Mouse (Mus musculus): ENCODE measurements around the gene Gm4763. TPM values are rescaled to one million over a fixed set of nuclear protein-coding genes. Genes with fewer than 3 reads are reported as not detected.

Gm4763 gene
- total and polyA plus RNA-seq, 3 experiments: not detected

GRCm38 (mm10) chr7:24753476-24753875 lies 26.8 kb upstream of the Gm4763 start:
- no peaks in the 10 kb centered on the region for H3K79me2 ChIP-seq (ENCODE audit: control insufficient read depth, insufficient read depth, low read length, poor library complexity)
- H3K36me3 ChIP-seq (ENCODE audit: control insufficient read depth in 1 of 2, insufficient read depth in 2 of 2, low read length in 2 of 2): no peaks in the 10 kb centered on the region
- H3K27ac ChIP-seq (ENCODE audit: control insufficient read depth, low read depth, low read length): no peak overlapping the region
- no peak overlapping the region for H3K9ac ChIP-seq (ENCODE audit: control insufficient read depth, low read depth, low read length, poor library complexity, severe bottlenecking)
- TF ChIP-seq POLR2AphosphoS2 (IDR thresholded peaks at IDR 0.05; ENCODE audit: low read length) (no peak), JUND (IDR thresholded peaks at IDR 0.05; ENCODE audit: low read depth, low read length) (no peak), MXI1 (IDR thresholded peaks at IDR 0.05; ENCODE audit: low read depth, low read length) (no peak), NRF1 (IDR thresholded peaks at IDR 0.05; ENCODE audit: insufficient read depth, low read depth, low read length, poor library complexity, severe bottlenecking) (no peak), GATA1 (IDR thresholded peaks at IDR 0.05; ENCODE audit: low read depth, low read length) (no peak), TBP (IDR thresholded peaks at IDR 0.05; ENCODE audit: low read depth, low read length) (no peak), ZKSCAN1 (IDR thresholded peaks at IDR 0.05; ENCODE audit: low read depth, low read length) (no peak), POLR2AphosphoS5 (IDR thresholded peaks at IDR 0.05; ENCODE audit: borderline replicate concordance, low read depth, low read length) (no peak), MEF2A (IDR thresholded peaks at IDR 0.05; ENCODE audit: extremely low read depth, insufficient replicate concordance, low read depth, low read length, poor library complexity, severe bottlenecking) (no peak), CHD1 (IDR thresholded peaks at IDR 0.05; ENCODE audit: low read depth, low read length) (no peak), SIN3A (IDR thresholded peaks at IDR 0.05; ENCODE audit: low read length) (no peak), USF2 (IDR thresholded peaks at IDR 0.05; ENCODE audit: borderline replicate concordance in 1 of 2, insufficient read depth in 1 of 2, low read depth in 1 of 2, low read length in 2 of 2) (no peak), CTCF (IDR thresholded peaks at IDR 0.05 in 2 of 3, conservative IDR thresholded peaks at IDR 0.05 in 1 of 3; ENCODE audit: control insufficient read depth in 1 of 3, insufficient read depth in 1 of 3, low read depth in 2 of 3, low read length in 3 of 3, poor library complexity in 1 of 3, severe bottlenecking in 1 of 3) (no peak), UBTF (IDR thresholded peaks at IDR 0.05; ENCODE audit: borderline replicate concordance, insufficient read depth, low read depth, low read length) (no peak), MAX (IDR thresholded peaks at IDR 0.05; ENCODE audit: low read length) (no peak), ETS1 (IDR thresholded peaks at IDR 0.05; ENCODE audit: low read depth, low read length) (no peak), ZNF384 (IDR thresholded peaks at IDR 0.05; ENCODE audit: low read depth, low read length) (no peak), TAL1 (IDR thresholded peaks at IDR 0.05; ENCODE audit: low read length) (no peak), GABPA (IDR thresholded peaks at IDR 0.05; ENCODE audit: low read depth, low read length) (no peak)
- H3K9me3 ChIP-seq (replicated peaks; ENCODE audit: insufficient read depth, low read length): no peaks in the 10 kb centered on the region
- peaks cover 0 to 4% of the 10 kb centered on the region in 2 experiments; a peak in 1 of 4 replicates for H3K27me3 ChIP-seq (ENCODE audit: control insufficient read depth in 1 of 2, insufficient read depth in 2 of 2, low read length in 2 of 2)
- H3K4me3 ChIP-seq (ENCODE audit: control insufficient read depth in 1 of 2, insufficient read depth in 1 of 2, low read depth in 2 of 2, low read length in 2 of 2): no peak overlapping the region
- H3K4me1 ChIP-seq (ENCODE audit: control insufficient read depth in 1 of 2, insufficient read depth in 2 of 2, low read length in 2 of 2): no peaks in the 10 kb centered on the region
- DNase-seq (ENCODE audit: low read depth, low spot score): no peak

- peaks cover 0 to 2% of the 10 kb centered on the region in 2 experiments; a peak in 1 of 4 replicates for H3K27me3 ChIP-seq (ENCODE audit: control insufficient read depth in 1 of 2, insufficient read depth in 2 of 2, low read length in 2 of 2)
- H3K79me2 ChIP-seq (ENCODE audit: control insufficient read depth, insufficient read depth, low read length, poor library complexity): no peaks in the 10 kb centered on the region
These were observed 24.9 kb upstream of the Gm4763 start for GRCm38 (mm10) chr7:24751610-24752009.

More at GRCm38 (mm10) chr7:24751610-24752009, 24.9 kb upstream of the Gm4763 start:
- Histone ChIP-seq H3K4me1 (ENCODE audit: control insufficient read depth in 1 of 2, insufficient read depth in 2 of 2, low read length in 2 of 2) (no peaks in the 10 kb centered on the region), H3K9me3 (replicated peaks; ENCODE audit: insufficient read depth, low read length) (no peaks in the 10 kb centered on the region), H3K27ac (ENCODE audit: control insufficient read depth, low read depth, low read length) (no peak overlapping the region), H3K36me3 (ENCODE audit: control insufficient read depth in 1 of 2, insufficient read depth in 2 of 2, low read length in 2 of 2) (no peaks in the 10 kb centered on the region), H3K9ac (ENCODE audit: control insufficient read depth, low read depth, low read length, poor library complexity, severe bottlenecking) (no peak overlapping the region), H3K4me3 (ENCODE audit: control insufficient read depth in 1 of 2, insufficient read depth in 1 of 2, low read depth in 2 of 2, low read length in 2 of 2) (no peak overlapping the region)
- no peak for TF ChIP-seq MAZ (IDR thresholded peaks at IDR 0.05; ENCODE audit: low read depth, low read length)
- no peak for TF ChIP-seq CTCF (IDR thresholded peaks at IDR 0.05 in 2 of 3, conservative IDR thresholded peaks at IDR 0.05 in 1 of 3; ENCODE audit: control insufficient read depth in 1 of 3, insufficient read depth in 1 of 3, low read depth in 2 of 3, low read length in 3 of 3, poor library complexity in 1 of 3, severe bottlenecking in 1 of 3)
- TF ChIP-seq ZNF384 (IDR thresholded peaks at IDR 0.05; ENCODE audit: low read depth, low read length): no peak
- DNase-seq (ENCODE audit: low read depth, low spot score): no peak
